Mouse (Mus musculus) adrenal gland, postnatal 14 days (tissue): ENCODE data around the gene Vmn1r70. TPM values are rescaled to one million over a fixed set of nuclear protein-coding genes. Genes with fewer than 3 reads are reported as not detected.

Experiments used
- DNase-seq: peaks from one replicate; pipeline ENCODE4 v3.0.0; 2021; ENCODE audit warnings: mixed read lengths
- long read RNA-seq, 2 experiments: library from polyadenylated mRNA; stranded (forward); transcript quantifications; one replicate each; pipeline ENCODE4 v2.0.0; 2021
- total RNA-seq: library from RNA; stranded (reverse); gene quantifications from 2 replicates; pipeline ENCODE4 v1.2.3, GENCODE M21; 2021

The Vmn1r70 gene
- not detected in 2 replicates for total RNA-seq
- long read RNA-seq, experiment 1: 0 reads
- long read RNA-seq, experiment 2: 0 reads

DNA sequence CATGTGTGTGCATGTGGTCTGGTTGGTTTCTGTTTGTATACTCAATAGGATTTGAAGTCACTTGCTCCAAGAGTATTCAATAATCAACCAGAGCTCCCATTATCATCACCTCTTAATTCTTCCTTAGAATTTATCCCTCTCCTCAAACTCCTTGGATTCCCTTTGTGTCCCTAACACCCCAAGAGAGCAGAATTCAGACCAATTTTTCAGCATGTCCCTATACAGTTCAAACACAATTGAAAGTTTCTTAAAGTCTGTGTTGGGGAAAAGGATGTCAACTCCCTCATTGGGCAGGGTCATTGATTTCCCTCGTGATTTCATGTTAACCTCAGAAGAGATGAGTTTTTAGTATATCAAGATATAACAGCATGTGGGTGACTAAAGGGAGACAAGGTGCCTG lies at the start of gene Vmn1r70:
Vmn1r70 (plus strand) TSS at position 301 of the 400 bp plus-strand sequence.
- no peak for DNase-seq

DNA sequence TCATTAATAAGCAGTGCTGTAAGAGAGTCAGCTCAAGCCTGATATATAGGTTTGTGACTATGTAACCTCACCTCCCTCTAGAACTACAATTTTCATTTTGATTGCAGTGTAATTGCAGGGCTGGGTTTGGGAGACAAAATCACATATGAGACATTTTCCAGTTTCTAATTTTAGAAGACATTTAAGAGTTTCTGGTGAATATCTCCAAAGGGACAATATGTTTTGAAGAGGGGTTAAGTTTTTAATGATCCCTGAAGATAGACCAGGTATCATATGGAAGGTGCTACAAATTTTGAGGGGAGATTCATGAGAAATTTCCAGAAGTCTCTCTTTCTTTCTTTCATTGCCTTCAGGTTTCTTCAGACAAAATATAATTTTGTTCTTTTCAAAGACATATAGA lies 17.8 kb upstream of the Vmn1r70 start, which contains the start of gene Vmn1r69:
Vmn1r69 (minus strand) TSS at position 101 of the 400 bp plus-strand sequence.
- DNase-seq: no peak

Other genes with a start within 250 kb of the Vmn1r70 start
- not detected in 2 replicates for gene Vmn1r67, start 188.2 kb upstream of the Vmn1r70 start, total RNA-seq
- gene Zik1, start 136.1 kb upstream of the Vmn1r70 start, total RNA-seq: 2.6 and 2.9 TPM in 2 replicates
- not detected in 2 replicates for gene Vmn1r68, start 73.0 kb upstream of the Vmn1r70 start, total RNA-seq
- not detected in 2 replicates for gene Vmn1r69, start 17.9 kb upstream of the Vmn1r70 start, total RNA-seq
- gene Nlrp4b, start 56.3 kb downstream of the Vmn1r70 start, total RNA-seq: not detected in 2 replicates
- gene Vmn1r71, start 122.8 kb downstream of the Vmn1r70 start, total RNA-seq: not detected in 2 replicates